Mouse (Mus musculus) adrenal gland, postnatal 25 days (tissue): ENCODE measurements at regions not wholly inside any gene's neighbourhood (a gene's known extent, or its start where the extent isn't known, plus 50 kb on each side); places are given as distances from the start of the nearest gene placed in this dataset.

Experiments used
- DNase-seq: peaks from one replicate; pipeline ENCODE4 v3.0.0; 2021; ENCODE audit warnings: mixed read lengths

DNA sequence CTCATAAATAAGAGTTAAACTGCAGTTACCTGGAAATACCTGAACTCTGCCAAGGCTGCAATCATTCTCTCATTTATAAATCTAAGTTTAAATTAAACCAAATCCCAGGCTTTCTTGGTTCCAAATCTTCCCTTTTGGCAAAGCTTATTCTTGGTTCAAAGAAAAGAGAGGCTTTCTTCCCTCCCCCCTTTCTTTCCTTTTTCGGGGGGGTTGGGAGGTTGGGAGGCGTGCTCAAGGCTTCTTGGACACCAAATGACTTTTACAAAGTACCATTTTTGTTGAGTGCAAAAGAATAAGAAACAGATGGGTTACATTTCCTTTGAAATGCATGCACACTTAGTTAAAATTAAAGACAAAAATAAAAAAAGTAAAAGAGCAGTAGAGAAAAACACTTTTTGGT, 105.4 kb upstream of the Mroh9 start:
- DNase-seq = no peak

- no peak for DNase-seq
Measured at GRCm38 (mm10) chr1:163181851-163182250, 96.4 kb upstream of the Mroh9 start.

DNA sequence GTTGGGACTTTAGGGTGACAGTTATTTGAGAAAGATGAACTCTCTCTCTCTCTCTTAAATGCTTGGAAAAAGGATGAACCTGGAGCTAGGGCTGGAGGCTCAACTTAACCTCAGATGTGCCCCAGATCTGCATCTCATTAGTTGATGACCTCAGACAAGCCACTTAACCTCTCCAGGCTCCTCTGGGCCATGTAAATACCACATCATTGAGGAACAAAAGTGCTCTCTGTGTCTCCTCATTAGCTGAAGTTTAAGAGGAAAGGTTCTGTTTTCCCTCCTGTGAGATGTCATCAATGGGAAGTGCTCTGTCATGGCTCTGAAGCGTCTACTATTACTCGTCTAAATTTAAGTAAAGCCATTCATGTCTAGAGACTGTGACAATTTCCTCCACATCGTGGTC, 91.5 kb upstream of the Mroh9 start:
- no peak for DNase-seq

DNA sequence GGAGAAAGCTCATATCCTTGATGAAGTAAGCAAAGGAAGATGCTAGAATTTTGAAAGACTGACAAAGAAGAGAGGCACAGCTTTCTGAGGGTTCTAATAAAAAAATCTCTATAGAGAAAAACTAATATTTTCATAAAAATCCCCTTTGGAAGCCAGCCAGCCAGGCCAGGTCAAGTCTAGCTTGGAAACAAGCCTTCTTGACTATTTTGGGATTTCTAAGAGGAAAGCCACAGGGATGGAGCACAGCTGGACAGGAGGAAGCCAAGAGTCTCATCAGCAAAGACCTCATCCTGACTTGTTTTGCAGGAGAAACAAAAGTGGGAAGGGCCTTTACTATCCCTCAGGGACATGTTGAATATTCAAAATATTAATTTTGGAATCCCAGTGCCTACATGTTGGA, 81.6 kb upstream of the Mroh9 start:
- DNase-seq = no peak

- no peak for DNase-seq
Measured at GRCm38 (mm10) chr1:163163636-163164035, 78.2 kb upstream of the Mroh9 start.

GRCm38 (mm10) chr1:163159911-163160310, 74.4 kb upstream of the Mroh9 start:
- no peak for DNase-seq

GRCm38 (mm10) chr1:163158491-163158890, 73.0 kb upstream of the Mroh9 start:
- no peak for DNase-seq

DNA sequence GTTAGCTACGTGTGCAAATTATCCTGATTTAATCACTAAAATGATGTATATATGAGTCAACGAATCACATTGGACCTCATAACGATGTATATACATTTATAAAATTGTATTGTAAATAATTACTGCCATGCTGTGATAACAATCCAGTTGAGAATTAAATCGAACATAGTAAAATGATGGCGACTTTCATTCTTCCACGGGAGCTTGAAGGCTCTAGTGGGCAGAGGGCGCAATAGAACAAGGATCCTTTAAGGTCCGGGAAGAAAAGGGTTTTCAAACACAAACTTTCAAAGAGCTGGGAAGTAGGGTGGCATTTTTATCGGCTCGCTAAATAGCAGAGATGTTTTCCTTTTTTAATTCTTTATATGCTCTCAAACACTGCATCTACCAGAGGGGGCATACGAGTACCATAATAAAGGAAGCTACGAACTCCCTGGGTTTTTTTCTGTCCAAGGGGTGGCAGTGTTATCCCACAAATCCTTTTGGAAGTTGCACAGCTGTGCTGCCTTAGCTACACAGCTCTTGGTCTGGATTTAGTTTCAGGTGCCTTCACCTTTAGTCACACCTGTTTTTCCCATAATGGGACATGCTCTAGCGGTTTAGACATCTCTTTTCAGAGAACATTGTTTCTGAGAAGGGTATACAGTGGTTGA, 64.9 kb upstream of the Mroh9 start:
- peak; percentile 41 for DNase-seq

- DNase-seq = no peak
Measured at GRCm38 (mm10) chr1:163146641-163147040, 61.2 kb upstream of the Mroh9 start.

DNA sequence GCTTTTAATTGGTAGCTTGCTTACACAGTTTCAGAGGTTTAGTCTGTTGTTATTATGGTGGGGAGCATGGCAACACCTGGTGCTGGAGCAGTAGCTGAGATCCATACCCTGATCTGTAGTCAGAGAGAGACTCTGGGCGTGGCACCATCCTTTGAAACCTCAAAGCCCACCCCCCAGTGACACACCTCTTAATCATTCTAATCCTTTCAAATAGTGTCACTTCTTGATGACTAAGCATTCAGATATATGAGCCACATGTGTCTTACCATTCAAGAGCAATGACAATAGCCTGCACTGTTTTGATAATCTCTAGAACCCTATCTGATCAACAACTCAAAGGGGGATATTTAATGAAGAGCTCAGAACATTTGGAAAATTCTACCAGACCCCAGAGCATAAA, 57.6 kb upstream of the Mroh9 start:
- DNase-seq = no peak

DNA sequence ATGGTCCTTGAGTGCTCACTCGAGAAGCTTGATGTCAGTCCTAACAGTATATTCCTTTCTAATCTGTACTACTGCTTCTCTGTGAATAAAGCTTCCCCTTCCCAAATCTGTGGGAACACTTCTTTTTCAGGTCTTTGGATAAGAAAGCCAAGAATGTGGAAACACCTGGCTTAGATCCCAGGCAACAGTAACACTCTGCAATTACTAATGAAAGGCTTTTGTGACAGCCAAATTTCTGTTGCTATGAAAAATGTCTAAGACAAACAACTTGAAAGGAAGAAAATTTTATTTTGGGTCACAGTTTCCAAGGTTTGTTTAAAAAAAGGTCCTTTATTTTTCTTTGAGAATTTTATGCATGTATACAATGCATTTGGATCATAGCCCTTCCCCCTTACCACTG, 56.0 kb upstream of the Mroh9 start:
- DNase-seq = no peak

- no peak for DNase-seq
Measured at GRCm38 (mm10) chr1:163138179-163138578, 52.7 kb upstream of the Mroh9 start.
